Mouse (Mus musculus): ENCODE results near the gene Tshz3. TPM values are rescaled to one million over a fixed set of nuclear protein-coding genes. Genes with fewer than 3 reads are reported as not detected.

Tshz3 gene
- total RNA-seq, 2 experiments from 2014 or later, result 13.2 to 13.4 TPM

DNA sequence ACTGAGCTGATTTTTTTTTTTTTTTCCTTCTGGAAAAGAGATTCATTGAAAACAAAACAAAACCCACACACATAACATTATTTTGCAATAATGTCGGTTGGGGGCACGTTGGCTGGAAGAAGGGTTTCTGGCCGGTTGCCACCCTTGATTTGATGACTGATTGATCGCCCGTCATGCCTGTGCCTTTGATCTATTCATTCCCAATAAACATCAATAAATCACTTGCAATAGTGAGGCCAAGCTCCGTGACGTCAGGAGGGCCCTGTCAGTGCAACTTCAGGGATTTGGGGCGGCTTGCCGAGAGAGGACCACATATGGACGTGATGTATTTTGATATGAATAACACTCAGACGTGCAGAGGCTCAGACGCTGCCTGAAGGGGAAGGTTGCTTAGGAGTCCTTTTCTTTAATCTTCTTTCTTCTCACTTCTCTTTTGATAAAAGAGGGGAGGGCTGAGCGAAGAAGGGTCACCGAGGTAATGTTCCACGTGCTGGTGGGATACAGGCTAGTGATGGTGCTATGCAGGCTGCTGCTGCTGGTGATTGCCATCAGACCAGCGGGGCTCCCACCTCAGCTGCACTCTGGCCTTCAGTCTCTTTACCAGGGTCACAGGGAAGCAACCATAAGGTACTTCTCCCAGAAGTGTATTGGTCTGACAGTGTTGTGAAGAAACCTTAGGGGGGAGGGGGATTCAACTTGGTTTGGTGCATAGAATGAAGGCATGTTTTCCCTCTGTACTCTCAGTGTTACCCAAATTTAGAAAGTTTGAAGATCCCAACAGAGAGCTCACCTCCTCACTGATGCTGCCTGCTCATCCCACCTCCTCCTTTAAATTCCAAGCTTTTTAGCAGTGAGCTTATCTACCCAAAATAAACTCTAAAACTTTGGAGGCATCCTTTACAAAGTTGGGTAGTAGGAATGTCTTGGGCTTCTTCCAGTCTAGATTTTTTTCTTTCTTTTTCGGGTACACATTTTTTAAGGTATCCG lies 1.4 kb downstream of the Tshz3 start:
- H3K27ac ChIP-seq, result no peak overlapping the region; the same call in 1 of the 2 replicates

GRCm38 (mm10) chr7:36706636-36707035 lies 8.7 kb downstream of the Tshz3 start:
- DNase-seq (ENCODE audit: low spot score in 2 of 2), result no peak
- no peak for TF ChIP-seq CTCF (conservative IDR thresholded peaks at IDR 0.05)
- Histone ChIP-seq H3K27ac (no peak overlapping the region), H3K4me3 (no peak overlapping the region)

More for the DNA sequence above, 1.4 kb downstream of the Tshz3 start:
- no peak for TF ChIP-seq CTCF (conservative IDR thresholded peaks at IDR 0.05)
- H3K4me3 ChIP-seq, result peak overlapping the region; percentile 82
- no peak for DNase-seq (ENCODE audit: low spot score in 2 of 2)

- Histone ChIP-seq H3K27ac (no peak overlapping the region), H3K4me3 (no peak overlapping the region)
- DNase-seq (ENCODE audit: low spot score in 2 of 2), result no peak
- no peak for TF ChIP-seq CTCF (conservative IDR thresholded peaks at IDR 0.05)
Measured at GRCm38 (mm10) chr7:36707266-36707665, 9.3 kb downstream of the Tshz3 start.

GRCm38 (mm10) chr7:36707681-36708350 lies 9.9 kb downstream of the Tshz3 start:
- DNase-seq (ENCODE audit: low spot score in 2 of 2), result peak in 1 of 2 experiments; percentile 32
- TF ChIP-seq CTCF (conservative IDR thresholded peaks at IDR 0.05), result no peak
- Histone ChIP-seq H3K27ac (peak overlapping the region; percentile 36), H3K4me3 (peak overlapping the region; percentile 26)

DNA sequence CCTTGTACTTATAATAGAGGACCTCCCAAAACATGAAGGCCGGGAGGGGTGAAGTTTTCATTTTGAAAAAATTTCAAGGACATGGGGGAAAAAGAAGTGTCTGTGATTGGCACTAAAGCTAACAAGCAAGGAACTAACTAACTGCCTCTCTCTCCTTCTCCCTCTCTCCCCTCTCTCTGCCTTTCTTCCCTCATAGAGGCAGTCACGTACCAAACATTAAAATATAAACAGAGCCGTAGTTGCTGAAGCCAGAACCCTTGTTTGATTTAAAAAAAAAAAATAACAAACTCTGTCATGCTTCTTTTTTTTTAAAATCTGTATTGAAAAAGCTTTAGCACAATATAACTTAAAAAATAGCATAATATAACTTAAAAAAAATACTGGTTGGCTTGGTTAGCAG lies 10.9 kb downstream of the Tshz3 start:
- Histone ChIP-seq H3K27ac (no peak overlapping the region), H3K4me3 (no peak overlapping the region)
- no peak for DNase-seq (ENCODE audit: low spot score in 2 of 2)
- no peak for TF ChIP-seq CTCF (conservative IDR thresholded peaks at IDR 0.05)

DNA sequence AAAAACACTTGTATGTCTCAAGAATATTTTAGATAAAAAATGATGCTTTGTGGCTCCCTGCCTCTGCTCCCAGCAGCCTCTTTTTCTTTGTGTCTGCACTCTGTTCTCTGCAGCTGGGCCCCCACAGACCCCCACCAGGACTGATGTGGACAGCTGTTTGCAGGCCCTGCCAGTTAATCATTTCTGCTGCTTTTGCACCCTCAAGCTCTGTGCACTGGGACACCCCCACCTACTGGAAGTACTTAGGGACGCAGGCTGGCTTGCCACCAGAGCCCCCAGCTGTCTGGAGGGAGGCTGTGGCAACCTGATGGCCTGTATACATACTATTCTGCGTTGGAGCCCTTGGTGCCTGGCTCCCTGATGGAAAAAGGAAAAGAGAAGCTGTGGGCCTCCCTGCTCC lies 11.3 kb downstream of the Tshz3 start:
- peak; percentile 74 for TF ChIP-seq CTCF (conservative IDR thresholded peaks at IDR 0.05)
- DNase-seq (ENCODE audit: low spot score in 2 of 2), result no peak
- no peak overlapping the region for H3K4me3 ChIP-seq
- no peak overlapping the region for H3K27ac ChIP-seq

DNA sequence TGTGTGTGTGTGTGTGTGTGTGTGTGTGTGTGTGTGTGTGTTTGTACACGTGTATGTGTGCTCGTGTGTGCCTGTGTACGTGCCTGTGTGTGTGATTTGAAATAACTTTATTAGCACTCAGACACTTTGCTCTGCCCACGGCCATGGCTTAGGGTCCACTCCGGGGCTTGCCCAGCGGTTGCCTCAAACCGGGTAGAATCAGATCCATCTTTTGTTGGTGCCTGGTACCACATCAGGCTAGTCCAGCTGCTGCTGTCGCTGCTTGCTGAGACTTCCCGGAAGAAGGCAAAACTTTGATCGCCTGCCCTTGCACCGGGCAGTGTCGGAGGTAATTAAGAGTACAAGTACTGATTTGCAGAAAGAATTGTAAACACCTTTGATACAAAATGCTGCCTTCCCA lies 12.1 kb downstream of the Tshz3 start:
- no peak for TF ChIP-seq CTCF (conservative IDR thresholded peaks at IDR 0.05)
- DNase-seq (ENCODE audit: low spot score in 2 of 2), result no peak
- H3K4me3 ChIP-seq, result no peak overlapping the region; the same call in 1 of the 2 replicates
- no peak overlapping the region for H3K27ac ChIP-seq

DNA sequence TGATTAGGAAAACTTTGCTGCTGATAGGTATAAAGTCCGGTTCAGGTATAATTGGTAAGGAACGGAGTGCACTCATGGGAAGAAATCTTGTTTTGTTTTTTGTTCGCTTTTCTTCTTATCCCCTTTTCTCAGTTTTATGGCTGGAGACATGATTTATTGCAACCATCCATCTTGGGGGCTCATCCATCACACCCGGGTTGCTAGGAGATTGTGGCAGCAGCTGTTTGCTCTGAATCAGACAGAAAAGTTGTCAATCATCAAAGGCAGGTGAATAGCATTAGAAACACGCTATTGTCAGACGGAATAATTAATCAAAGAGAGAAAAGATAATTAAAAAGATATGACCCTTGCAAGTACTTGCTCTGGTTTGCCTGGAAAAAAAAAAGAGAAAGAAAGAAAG lies 12.5 kb downstream of the Tshz3 start:
- TF ChIP-seq CTCF (conservative IDR thresholded peaks at IDR 0.05), result no peak
- no peak overlapping the region for H3K27ac ChIP-seq
- no peak overlapping the region; the same call in 1 of the 2 replicates for H3K4me3 ChIP-seq
- DNase-seq (ENCODE audit: low spot score in 2 of 2), result no peak

GRCm38 (mm10) chr7:36711766-36712165 lies 13.8 kb downstream of the Tshz3 start:
- DNase-seq (ENCODE audit: low spot score in 2 of 2), result no peak
- H3K4me3 ChIP-seq, result no peak overlapping the region
- peak; percentile 65 for TF ChIP-seq CTCF (conservative IDR thresholded peaks at IDR 0.05)
- H3K27ac ChIP-seq, result no peak overlapping the region

- no peak for TF ChIP-seq CTCF (conservative IDR thresholded peaks at IDR 0.05)
- DNase-seq (ENCODE audit: low spot score in 2 of 2), result no peak
- Histone ChIP-seq H3K27ac (no peak overlapping the region), H3K4me3 (no peak overlapping the region)
Measured at GRCm38 (mm10) chr7:36714323-36714722, 16.4 kb downstream of the Tshz3 start.

DNA sequence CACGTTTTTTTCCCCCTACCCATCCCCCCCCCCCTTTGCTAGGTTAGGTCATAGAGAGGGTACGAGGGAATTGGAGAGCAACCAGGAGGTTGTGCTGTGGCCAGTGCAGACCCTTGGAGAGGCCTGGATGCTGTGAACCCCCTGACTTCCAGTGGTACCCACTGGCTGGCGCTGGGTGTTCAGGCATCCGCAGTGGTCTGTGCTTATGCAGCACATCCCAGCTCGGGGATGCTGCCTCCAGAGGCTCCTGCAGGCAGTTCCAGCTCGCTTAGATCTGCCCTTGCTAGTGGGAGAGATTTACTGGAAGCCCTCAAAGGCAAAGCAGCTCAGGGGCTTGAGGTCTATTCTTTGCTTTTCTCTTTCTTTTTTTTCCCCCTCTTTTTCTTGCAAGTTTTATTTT lies 19.3 kb downstream of the Tshz3 start:
- TF ChIP-seq CTCF (conservative IDR thresholded peaks at IDR 0.05), result peak; percentile 76
- no peak for DNase-seq (ENCODE audit: low spot score in 2 of 2)
- Histone ChIP-seq H3K27ac (no peak overlapping the region), H3K4me3 (no peak overlapping the region)

DNA sequence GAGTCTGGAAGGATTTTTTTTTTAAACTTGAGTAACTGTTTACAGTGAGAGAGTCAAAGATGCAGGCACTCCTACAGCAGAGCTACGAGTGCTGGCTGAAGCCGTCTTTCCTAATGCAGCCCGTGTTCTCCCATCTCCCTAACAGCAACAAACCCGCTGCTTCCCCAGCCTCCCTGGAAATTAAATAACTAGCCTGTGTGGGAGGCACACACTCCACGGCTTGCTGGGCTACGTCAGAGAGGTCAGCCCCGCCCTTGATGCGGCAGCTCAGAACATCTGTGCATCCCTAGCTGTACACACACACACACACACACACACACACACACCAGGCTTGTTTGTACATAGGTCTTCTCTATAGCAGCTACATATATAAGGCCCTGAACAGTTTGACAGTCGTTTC lies 22.9 kb downstream of the Tshz3 start:
- DNase-seq (ENCODE audit: low spot score in 2 of 2), result no peak

DNA sequence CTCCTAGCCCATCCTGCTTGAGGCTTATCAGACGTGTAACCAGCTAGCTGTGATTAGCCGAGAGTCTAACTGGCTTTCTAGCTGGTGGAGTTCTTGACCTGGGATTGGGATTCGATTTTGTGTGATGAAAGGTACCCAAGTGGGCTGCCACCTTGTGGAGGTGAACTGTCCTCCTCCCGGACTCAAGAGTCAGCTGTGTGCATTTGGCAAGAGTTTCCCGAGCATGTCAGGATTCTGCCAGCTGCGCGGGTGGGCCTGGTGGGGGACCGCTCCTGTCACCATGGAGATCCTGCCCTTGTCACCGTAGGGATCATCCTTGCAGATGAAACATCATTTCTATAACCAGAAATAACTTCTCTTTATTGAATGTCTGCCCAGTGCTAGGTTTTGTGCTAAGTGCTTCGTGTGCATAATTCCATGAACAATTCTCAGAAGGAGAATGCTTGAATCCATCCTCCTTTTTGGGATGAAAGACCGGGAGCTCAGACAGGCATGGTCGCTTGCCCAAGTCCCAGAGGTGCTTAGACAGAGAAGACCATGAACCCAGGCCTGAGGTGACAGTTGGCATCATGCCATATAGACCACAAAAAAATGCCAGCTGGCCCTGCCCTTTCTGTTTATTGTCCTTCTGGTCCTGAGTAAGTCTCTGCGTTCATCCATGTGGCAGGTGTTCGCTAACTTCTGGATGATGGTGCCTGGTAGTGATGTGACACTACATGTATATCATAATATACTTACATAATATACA lies 38.6 kb downstream of the Tshz3 start:
- H3K27ac ChIP-seq, result no peak overlapping the region
- TF ChIP-seq CTCF (conservative IDR thresholded peaks at IDR 0.05), result peak; percentile 52
- DNase-seq (ENCODE audit: low spot score in 2 of 2), result no peak
- no peak overlapping the region for H3K4me3 ChIP-seq

More for the DNA sequence above, 22.9 kb downstream of the Tshz3 start:
- Histone ChIP-seq H3K27ac (no peak overlapping the region), H3K4me3 (no peak overlapping the region)
- no peak for TF ChIP-seq CTCF (conservative IDR thresholded peaks at IDR 0.05)
